Mouse (Mus musculus) kidney, adult 11 months (tissue): ENCODE measurements around the gene Sez6l.
A peak's percentile ranks its signal among the peaks of the same experiment; 100 is the strongest.

ENCODE experiments used
- DNase-seq: peaks from one replicate; pipeline ENCODE4 v3.0.0; 2022

Gene Sez6l

DNA sequence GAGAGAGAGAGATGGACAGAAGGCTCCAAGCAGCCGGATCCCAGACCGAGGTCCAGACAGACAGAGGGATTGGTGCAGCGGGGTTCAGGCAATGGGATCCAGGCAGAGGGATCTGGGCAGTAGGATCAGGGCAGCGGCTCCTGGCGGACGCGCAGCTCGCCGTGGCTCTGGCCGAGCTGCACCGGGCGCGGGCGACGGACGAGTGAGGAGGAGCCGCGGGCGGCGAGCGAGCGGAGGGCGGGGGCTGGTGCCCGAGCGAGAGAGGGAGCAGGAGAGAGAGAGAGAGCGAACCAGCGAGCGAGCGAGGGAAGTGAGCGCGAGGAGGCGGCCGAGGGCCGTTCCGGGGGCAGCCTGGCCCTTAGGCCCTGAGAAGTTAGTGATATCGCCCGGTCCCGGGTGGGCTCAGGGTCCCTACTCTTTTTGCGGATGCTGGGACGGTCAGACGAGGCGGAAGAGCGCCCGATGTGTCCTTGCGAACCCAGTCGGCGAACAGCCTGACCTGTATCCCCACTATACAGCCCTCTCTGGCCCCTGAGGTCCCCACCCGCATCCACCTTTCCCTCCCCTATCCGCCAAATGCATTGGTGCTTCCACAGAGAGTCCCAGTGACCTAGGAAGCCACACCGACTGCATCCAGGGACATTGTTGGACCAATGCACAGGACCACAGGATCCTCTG lies at the start of gene Sez6l:
Gene Sez6l, minus strand, starts transcription at position 193 of the 678 bp plus-strand sequence.
- no peak for DNase-seq

DNA sequence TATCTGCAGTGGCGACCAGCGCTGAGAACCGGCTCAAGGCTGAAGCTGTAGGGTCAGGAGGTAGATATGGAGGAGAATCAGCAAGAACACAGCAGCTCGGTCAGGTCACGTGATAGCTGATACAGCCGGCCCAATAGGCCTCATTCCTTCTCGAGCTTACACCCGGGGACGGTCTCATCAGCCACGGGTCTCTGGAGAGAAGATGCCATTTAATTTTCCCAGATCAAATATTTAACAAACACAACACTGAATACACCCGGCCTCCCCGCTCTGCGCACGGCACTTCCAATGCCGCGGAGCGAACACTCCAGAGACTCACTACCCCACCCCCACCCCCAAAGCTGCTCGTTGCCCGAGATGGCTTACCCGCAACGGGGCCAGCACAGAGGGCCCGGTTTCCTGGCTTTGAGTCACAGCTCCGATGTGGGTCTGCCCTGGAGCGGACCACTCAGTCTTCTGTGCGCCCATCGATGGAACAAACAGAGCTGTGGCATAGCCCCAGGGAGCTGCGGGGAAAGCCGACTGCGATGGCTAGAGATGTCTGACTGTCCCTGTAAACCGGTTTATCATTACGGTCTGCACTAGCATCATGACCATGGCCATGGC lies 48.7 kb upstream of the Sez6l start:
- no peak for DNase-seq

GRCm38 (mm10) chr5:112622946-112623345 lies 46.0 kb upstream of the Sez6l start:
- no peak for DNase-seq

- DNase-seq: no peak
Measured at GRCm38 (mm10) chr5:112620256-112620655, 43.3 kb upstream of the Sez6l start.

DNA sequence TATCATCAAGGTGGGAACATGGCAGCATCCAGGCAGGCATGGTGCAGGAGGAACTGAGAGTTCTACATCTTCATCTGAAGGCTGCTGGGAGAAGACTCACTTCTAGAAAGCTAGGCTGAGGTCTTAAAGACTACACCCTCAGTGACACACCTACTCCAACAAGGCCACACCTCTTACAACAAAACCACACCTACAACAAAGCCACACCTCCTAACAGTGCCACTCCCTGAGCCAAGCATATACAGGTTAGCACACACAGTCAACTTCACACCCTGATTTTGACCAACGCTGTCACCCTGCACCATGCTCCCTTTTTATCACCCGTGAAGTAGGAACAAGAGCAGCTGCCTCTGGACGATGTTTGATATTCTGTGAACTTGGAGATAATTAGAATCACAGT lies 42.4 kb upstream of the Sez6l start:
- DNase-seq: no peak

DNA sequence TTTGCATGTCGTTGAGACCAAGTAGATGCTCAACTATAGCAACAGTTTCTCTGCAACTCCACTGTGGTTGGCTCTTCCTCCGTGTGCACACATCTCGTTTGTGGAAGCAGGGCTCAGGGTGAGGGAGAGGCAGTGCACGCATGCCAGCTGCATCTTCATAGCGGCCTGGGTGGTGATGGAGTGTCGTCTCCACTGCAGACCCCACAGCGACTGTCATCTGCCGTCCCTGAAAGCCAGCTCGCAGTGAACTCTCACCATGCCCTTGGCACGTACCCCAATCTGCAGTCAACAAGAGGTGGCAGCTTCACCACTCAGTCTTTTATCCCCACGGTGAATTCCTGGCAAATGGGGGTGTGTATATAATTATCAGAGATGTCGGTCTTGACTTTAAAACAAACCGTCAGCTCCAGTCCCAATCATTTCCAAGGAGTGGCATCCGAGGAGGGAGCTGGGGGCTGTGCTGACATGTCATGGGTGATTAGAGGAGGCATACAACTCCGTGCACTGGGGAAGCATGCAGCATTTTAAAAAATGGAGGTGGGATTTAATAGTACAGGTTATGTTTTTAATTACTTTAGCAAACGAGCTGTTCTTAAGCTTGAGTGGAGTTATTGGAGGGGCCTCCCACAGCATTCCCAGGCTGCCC lies 40.7 kb upstream of the Sez6l start:
- DNase-seq: no peak

DNA sequence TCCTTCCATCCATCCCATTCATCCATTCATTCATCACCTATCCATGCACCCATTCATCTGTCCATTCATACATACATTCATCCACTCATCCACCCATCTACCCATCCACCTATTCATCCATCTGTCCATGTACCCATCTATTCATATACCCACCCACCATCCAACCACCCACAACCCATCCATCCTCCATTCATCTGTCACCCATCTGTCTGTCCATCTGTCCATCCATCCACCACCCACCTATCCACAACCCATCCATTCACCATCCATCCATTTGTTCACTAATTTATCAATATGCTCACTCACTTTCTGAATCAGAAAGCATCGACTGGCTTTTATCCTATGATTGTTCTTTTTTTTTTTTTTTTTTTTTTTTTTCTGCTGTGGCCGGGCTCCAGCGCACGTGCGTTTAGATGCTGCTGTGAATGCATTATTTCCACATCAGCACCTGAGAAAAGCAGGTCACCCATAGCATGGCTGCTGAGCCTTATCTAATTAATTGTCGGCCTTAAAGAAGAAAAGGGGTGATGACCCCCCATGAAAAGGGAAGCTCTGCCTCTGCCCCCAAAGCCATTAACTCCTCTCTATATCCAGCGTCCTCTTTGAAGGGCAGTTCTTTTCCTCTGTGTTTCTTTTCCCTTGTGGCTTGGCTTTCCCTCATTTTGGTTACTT lies 39.1 kb upstream of the Sez6l start:
- DNase-seq: no peak

- peak; percentile 6 for DNase-seq
Measured at GRCm38 (mm10) chr5:112607867-112608516, 31.0 kb upstream of the Sez6l start.

DNA sequence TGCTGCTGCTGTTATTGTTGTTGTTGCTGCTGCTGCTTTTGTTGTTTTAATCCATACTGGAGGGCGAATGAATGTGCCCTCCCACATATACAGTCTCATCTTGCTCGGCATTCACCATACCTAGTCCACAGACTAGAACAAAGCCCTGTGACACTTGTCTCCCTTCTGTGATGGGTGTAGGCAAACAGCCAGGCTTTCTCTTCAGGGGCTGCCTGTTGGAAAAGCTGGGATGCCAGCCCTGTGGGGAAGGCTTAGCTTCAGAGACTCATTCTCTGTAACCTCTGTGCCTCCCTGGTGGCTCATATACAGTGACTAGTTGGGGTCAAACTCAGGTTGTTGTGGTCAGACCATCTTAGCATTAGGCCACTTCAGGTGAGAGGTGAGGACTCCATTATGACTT lies 30.1 kb upstream of the Sez6l start:
- DNase-seq: no peak

DNA sequence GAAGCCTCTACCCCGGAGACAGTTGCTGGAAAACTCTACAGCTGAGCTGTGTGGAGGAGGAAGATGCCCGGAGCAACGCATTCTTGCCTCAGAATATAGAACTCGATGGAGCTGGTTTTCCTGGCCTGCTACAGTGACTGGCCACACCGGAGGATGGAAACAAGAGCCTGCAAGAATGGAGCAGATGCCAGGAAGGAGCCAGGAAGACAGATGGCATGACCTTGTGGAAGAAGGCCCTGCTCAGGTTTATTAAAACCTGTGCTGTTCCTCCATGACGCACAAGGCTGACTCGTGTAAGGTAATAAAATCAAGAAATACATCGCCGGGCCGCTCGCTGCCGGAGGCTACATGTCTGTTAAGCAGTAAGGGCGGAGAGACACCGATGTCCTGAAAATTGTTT lies 28.4 kb upstream of the Sez6l start:
- DNase-seq: no peak

DNA sequence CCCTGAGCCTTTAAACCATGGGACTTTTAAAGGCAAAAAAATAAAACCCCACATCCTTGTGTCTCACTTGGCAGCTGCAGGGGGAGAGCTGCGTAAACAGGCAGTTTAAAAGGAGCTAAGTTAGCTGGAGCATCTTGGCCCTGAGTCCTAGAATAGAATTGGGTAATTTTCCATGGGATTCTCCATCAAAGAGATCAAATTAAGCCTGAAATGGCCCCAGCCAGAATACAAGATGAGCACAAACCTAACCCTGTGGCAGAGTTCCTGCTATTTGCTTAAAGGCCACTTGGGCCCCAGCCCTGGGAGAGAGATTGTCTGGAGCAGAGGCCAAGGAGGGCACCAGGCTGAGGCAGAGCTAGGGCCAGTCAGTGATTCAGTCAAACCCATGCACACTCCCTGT lies 27.3 kb upstream of the Sez6l start:
- no peak for DNase-seq

DNA sequence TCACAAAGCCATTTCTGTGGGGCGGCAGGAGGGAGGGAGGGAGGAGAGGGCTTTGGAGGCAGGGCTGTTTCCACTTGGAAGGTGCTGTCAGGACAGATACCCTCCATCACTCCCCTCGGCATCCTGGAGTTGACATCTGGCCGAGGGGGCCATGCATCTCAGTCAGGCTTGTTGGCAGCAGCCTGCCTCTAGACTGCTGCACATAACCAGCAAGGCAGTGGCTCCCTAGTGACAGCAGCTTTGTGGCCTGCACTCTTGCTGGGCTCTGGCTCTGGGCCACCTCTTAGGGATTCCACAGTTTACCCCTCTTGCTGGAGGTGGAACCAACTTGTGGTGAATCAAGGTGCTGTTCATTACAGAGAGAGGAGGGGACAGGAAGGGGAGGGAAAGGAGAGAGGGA lies 26.6 kb upstream of the Sez6l start:
- no peak for DNase-seq

DNA sequence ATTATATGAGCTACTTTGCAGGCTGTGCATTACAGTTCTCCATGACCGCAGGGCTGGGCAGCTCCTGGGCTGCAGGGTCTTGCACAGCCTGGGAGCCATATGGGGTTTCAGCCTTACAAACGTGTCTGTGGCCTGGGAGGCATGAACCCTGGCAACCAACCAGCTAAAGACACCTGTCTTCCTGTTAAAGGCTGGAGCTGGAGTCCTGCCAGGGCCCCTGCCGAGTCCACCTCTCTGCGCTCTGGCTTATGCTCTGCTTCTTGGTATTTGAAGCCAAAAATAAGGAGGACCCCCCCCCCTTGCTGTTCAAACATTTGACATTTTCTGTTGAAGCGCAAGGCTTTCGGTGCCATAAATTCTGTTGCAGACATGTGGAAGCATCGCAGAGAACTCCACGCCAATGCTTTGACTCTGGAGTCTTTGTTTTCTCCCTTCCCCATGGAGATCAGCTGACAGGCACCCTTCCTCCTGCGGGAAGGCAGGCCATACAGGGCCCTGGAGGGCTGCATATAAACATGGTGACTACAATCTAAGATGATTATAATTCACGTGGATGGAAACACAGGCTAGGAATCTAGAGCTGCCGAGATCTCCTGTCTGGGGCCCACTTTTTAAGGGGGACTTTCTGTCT lies 23.4 kb upstream of the Sez6l start:
- DNase-seq: no peak

DNA sequence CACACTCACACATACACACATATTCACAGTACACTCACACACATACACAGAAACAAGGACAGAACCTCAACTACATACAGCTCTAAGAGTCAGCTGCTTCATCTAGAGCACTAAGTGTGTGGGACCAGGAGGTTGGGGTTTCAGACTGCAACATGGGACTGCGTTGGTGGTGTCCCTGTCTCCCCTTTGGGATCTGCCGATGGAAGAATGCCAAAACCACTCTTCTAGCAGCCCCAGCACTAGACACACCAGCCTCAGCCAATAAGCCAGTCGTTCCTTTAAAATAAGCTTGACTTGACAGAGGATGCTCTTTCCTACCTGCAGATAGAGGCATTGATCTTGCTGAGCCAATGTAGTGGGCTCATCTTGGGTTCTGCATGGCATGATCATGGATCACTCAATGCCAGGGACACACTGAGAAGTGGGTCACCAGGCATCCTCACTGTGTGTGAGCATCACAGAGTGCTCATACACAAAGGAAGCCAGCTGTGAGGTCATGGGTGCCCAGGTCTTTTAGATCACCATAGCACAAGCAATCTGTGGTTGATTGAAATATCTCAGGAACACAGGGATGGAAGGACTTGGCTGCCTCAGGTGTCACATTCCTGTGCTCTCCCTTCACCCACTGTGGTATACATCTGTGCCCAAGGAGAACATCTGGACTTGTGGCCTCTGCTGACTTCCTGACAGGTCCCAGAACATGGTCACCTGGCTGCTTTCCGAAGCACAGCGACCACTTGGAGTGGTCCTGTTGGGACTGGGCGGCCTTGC lies 22.7 kb upstream of the Sez6l start:
- DNase-seq: no peak

DNA sequence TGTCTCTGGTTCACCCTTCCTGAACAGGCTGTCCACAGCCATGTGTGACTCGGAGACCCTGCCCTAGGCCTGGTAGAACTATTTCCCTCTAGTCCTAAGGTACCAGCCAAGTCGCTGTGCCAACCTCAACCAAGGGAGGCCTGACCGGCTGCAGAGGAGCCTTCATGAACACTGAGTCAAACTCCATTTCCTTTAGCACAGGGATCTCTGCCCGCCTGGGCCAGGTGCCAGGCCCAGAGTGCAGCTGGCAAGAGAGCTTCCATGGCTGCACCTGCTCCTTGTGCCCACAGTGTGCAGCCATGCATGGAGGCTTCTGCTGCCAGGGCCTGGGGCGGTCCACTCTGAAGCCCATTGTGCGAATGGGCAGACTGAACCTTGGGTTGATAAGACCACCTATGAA lies 20.9 kb upstream of the Sez6l start:
- DNase-seq: peak; percentile 85

- DNase-seq: no peak
Measured at GRCm38 (mm10) chr5:112597307-112597706, 20.3 kb upstream of the Sez6l start.

DNA sequence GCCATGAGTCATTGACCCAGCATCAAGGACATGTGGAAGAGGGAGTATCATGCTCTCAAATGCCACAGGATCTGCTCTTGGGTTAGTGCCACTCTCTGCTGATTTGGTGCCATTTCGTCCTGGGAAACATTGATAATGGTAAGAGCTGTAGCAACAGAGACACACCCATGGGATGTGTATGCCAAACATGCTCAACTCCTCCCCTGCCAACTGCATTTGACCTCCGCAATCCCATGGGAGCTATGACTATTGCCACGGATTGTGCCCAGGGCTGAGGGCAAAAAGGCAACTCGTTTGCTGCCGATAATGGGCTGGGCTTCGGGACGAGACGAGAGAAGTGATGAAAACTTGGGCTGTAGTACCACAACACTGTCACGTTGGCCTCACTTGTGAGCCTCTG lies 19.7 kb upstream of the Sez6l start:
- no peak for DNase-seq

GRCm38 (mm10) chr5:112595701-112596632 lies 19.0 kb upstream of the Sez6l start:
- no peak for DNase-seq

- DNase-seq: no peak
Measured at GRCm38 (mm10) chr5:112591706-112592105, 14.7 kb upstream of the Sez6l start.

DNA sequence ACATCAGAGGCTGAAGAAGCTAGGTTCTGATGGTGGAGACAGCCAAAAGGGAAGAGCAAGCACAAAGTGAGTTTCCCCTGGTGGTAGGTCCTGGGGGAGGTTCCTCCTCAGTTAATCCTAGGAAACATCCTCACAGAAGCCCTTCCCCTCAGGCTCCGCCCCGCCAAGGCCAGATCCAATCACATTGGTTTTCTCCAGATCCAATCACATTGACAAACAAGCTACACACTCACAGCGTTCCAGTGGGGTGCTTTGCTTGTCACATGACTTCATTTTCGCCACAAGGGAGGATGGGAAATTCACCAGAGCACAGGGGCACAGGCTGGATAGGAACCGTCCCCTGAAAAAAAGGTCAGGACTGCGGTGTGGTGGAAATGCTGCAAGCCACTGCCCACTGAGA lies 9.1 kb upstream of the Sez6l start:
- DNase-seq: no peak
